Mouse (Mus musculus) stomach, postnatal 0 days (tissue): ENCODE results near the gene Nt5c1a.
A peak's percentile ranks its signal among the peaks of the same experiment; 100 is the strongest.

Source experiments
- CTCF ChIP-seq: IDR thresholded peaks from 2 replicates; pipeline ENCODE4 v1.5.1; 2016; ENCODE audit warnings: antibody characterized with exemption, low read depth, mild to moderate bottlenecking, moderate library complexity
- EP300 ChIP-seq: optimal IDR thresholded peaks from 2 replicates; pipeline ENCODE3; 2016; ENCODE audit warnings: antibody characterized with exemption

- TF ChIP-seq CTCF (peak; percentile 69), EP300 (no peak)
These were observed 22.0 kb downstream of the Nt5c1a start for GRCm38 (mm10) chr4:123223309-123223708.
